Mouse (Mus musculus) adipocyte (in vitro differentiated cells): Measurements from ENCODE around the gene Cep290.

Experiments
- DNase-seq: peaks from one replicate; pipeline ENCODE4 v3.0.0-alpha.2; 2016; ENCODE audit warnings: low spot score

Cep290 gene

DNA sequence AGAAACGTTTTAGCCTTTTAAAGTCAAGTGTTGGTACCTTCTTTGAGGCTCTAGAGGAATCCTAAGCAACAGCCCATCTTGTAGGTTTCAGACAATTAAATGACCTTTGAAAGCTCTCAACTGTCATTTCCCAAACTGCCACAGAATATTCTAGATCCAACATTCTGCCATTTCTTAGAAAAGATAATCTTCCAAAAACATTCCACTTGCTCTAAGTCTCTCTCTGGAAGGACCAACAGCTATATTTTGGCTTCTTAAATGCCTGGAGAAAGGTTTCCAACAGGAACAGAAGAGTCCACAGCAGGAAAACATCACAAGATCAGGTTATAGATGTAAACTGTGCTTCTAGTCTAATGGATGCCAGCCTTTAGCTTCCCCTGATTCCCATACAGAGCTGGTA is 103.0 kb downstream of the Cep290 start, which contains the start of the genes 4930430F08Rik and 1700017N19Rik:
Gene 4930430F08Rik (minus strand): TSS at position 101 of the 400 bp plus-strand sequence.
Gene 1700017N19Rik (plus strand): TSS at position 162 of the 400 bp plus-strand sequence.
- DNase-seq, result no peak

GRCm38 (mm10) chr10:100598339-100598738 is 111.0 kb downstream of the Cep290 start:
- no peak for DNase-seq

DNA sequence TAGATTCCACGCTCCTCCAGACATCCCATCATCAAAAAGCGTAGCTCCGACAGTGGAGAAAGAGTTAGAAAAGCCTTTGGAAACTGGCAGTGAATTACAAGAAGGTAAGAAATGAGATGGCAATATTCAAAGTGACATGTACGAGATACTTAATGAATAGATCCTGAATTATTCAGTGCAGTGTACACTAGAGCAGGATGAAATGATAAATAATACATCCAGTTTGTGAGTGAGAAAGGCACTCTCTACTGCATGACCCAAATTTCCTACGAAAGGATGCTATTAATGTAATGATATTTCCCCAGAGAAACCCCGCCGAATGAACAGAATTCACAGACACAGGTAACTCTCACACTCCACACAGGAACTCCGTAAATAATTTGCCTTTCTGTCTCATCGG is 116.2 kb downstream of the Cep290 start:
- no peak for DNase-seq

GRCm38 (mm10) chr10:100604254-100604653 is 116.9 kb downstream of the Cep290 start:
- DNase-seq, result no peak

DNA sequence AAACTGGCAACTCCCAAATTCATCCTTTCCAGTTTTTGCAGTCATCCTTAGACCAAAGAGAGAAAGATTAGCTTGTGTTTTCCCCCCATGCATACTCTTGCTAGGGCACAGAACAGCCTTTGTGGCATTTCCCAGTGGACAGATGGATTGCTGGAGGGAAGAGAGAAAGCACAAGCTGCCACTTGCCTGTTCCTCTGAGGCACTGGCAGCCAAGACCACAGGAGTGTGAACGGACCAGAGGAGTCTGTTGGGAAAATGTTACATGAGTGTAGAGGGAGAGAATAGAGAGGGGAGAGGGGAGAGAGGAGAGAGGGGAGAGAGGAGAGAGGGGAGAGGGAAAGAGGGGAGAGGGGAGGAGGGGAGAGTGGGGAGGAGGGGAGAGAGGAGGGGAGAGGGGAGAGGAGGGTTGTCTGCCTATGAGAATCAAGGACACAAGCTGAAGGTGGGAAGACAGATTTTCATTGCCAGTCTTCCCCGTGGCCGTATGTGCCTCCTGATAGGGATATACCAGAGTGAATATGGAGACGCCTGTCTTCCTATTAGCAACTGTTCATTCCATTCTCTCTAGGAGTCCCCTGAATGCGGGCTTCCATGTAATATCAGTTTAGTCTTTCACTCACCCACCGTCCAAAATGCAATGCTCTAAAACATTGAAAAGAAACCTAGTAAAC is 130.0 kb downstream of the Cep290 start:
- no peak for DNase-seq

DNA sequence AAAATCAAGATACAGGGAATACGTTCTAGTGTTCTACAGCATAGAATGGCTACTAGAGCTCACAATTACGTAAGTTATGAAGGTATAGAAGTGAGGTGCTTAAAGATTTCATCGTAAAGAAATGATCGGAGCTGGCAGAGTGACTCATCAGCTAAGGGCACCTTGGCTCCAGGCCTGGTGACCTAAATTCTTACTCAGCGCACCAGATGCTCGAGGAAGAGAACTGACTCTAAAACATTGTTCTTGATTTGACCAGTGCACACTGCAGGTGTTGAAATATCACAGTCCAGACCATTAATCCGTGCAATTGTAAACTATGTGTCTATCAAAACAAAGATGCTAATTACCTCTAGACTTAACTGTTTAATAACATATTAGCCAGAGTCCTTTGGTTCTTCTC is 132.1 kb downstream of the Cep290 start:
- DNase-seq, result no peak

- DNase-seq, result no peak
Measured at GRCm38 (mm10) chr10:100620040-100620439, 132.7 kb downstream of the Cep290 start.

DNA sequence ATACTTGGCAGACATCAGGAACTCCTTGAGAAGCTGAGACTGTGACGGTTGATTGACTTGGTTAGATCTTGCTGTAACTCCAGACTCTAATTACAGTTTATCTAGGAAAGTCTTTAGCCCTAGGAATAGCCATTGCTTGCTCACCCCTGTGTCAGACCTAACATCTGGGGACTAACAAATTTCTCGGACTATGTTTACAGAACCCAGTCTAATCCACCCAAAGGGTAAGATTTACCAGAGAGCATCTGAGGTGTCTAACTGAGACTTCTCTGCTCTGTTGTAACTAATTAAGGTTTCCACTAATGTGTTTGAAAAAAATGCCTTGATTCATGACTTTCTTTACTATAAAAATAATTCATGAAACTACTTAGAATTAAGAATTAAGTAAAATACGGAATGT is 135.1 kb downstream of the Cep290 start:
- DNase-seq, result no peak
